Mouse (Mus musculus) testis, postnatal 10 days (tissue): ENCODE results near the gene Klk1b24.
"Not testable (repeated sequence)": the region's sequence is repeated elsewhere in the genome, so short reads cannot be mapped to it uniquely, and the experiment has no call there.

ENCODE experiments used
- DNase-seq: peaks from one replicate; pipeline ENCODE4 v3.0.0; 2021; ENCODE audit warnings: low spot score

Klk1b24 gene

DNA sequence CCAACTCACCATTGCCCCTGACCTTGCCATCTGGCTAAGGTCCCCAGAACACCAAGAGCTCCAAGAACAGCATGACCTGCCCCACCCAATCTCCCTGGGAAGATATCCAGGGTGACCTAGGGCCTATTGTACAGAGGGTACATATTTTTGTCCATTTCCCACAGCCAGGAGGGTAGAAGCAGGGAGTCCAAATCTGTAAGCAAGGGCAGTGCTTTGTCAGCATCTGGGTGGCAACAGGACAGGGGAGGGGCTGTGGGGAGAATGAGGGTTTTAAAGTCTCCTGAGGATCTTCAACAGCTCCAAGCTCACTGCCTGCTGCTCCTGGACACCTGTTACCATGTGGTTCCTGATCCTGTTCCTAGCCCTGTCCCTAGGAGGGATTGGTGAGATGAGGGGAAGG, at the start of gene Klk1b24:
Gene Klk1b24, plus strand, starts transcription at position 301 of the 400 bp plus-strand sequence.
- DNase-seq: peak; percentile 5

DNA sequence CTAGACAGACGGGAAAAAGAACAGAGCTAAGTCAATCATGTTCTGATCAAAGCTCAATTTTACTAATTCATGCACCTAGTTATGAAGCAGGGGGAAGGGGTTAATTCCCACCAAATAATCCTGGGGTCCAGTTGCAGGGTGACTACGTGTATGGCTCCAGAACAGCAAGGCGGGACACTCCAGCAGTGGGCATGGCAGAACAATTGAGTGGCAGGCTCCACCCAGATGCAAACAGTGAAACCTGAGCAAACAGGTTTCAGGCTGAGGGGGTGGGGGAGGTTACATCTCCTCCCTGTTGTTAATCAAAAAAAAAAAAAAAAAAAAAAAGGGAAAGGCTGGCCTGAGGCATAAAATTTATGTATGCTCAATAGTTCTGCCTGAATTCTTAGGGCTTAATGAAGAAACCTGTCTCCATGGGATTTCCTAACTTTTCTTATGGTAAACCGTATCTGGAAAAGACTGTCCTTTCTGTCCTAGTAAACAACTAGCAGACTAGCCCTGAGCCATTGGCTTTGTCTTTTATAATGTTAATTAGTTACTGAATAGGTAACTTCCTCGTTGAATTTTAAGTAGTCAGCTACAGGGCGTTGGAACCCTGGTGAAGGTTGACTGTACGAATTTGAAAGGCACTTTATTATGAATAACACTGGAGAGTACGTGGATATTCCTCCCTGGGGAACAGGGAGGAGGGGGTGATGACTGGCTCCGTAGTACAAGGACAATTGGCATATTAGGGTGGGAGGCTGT, 8.6 kb upstream of the Klk1b24 start:
- no peak for DNase-seq

DNA sequence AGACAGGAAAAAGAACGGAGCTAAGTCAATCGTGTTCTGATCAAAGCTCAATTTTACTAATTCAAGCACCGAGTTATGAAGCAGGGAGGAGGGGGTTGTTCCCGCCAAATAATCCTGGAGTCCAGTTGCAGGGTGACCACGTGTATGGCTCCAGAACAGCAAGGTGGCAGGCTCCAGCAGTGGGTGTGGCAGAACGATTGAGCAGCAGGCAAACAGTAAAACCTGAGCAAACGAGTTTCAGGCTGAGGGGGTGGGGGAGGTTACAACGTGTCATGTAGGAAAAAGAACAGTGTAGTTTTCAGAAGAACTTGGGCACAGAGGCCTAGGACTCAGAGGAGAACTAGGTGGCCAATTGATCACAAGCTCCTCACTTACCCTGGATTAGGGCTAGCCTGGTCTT, 1.5 kb upstream of the Klk1b24 start:
- not testable (repeated sequence) for DNase-seq

DNA sequence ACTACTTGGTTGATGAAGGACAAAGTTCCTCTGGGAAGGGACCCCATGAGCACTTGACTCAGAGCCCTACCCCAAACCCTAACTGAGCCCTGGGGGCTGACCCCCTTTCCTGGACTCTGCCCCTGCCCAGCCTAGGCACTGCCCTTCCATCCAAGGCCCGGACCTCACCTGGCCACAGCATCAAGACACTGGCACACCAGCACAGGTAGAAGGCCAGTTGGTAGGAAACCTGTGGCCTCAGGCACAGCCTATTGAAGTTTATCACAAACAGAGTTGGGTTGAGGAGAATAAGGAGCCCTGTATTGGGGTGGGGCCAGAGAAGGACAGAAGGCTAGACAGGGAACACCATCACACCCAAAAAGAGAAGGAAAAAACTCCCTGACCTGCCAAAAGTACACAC, 5.4 kb downstream of the Klk1b24 start:
- not testable (repeated sequence) for DNase-seq

DNA sequence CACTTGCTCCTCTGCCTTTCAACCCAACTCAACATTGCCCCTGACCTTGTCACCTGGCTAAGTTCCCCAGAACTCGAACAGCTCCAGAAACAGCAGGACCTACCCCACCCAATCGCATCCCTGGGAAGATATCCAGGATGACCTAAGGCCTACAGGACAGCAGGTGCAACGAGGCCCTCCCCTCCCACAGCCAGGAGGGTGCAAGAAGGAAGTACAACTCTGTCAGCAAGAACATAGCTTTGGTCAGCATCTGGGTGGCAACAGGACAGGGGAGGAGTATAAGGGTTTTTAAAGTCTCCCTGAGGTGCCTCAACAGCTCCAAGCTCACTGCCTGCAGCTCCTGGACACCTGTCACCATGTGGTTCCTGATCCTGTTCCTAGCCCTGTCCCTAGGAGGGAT, 9.9 kb downstream of the Klk1b24 start, which contains the start of gene Klk1b3:
Gene Klk1b3, plus strand, starts transcription at position 301 of the 400 bp plus-strand sequence.
- no peak for DNase-seq

DNA sequence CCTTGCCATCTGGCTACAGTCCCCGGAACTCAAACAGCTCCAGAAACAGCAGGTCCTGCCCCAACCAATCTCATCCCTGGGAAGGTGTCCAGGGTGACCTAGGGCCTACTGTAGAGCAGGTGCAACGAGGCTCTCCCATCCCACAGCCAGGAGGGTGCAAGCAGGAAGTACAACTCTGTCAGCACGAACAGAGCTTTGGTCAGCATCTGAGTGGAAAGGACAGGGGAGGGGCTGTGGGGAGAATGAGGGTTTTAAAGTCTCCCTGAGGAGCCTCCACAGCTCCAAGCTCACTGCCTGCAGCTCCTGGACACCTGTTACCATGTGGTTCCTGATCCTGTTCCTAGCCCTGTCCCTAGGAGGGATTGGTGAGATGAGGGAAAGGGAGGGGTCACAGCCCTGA, 19.1 kb downstream of the Klk1b24 start, which contains the start of gene Klk1b4:
Gene Klk1b4, plus strand, starts transcription at position 301 of the 400 bp plus-strand sequence.
- DNase-seq: not testable (repeated sequence)

DNA sequence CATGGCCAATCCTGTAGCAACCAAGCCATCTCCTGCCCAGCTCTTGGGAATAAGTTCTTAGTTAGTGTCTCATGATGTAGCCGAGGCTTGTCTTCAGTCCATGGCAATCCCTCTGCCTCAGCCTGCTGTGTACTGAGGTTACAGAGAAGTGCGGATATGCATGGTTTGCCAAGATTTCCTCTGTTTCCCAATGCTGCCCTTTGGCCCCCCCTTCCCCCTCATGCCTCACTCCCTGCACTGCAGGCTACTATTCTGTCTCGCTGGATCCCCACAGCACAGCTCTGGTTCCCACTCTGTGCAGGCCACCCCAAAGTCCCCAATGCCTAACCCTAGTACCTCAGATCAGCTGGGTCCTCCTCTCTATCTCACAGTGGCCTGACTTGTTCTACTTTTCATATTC, 20.3 kb downstream of the Klk1b24 start:
- no peak for DNase-seq

DNA sequence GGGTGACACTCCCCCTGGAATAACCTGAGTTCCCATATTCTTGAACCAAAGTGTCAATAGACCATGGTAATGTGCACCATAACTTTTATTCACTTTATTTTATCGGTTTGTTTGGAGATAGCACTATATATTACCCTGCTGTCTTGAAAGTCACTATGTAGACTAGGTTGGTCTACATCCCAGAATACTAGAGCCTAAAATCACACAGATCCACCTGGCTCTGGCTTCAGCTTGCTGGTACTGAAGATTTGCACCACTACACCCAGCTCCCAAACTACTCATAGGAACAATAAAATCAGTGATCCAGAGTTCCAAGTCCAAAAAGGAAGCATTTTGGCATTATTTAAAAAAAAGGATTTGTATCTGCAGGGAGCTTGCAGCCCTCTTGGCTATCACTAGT, 27.6 kb downstream of the Klk1b24 start, which contains the start of gene Klk1b5:
Gene Klk1b5, plus strand, starts transcription at position 301 of the 400 bp plus-strand sequence.
- no peak for DNase-seq

DNA sequence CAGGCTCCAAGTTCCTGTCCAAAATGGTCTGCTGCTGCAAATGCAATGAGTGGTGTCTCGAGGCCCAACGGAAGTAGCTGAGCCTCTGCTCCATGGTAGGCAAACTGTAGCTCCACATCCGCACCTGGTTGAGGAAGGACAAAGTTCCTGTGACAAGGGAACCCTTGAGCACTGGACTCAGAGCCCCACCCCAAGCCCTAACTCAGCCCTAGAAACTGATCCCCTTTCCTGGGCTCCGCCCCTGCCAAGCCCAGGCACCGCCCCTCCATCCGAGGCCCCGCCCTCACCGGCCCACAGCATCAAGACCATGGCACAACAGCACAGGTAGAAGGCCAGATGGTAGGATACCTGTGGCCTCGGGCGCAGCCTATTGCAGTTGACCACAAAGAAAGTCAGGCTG, 33.6 kb downstream of the Klk1b24 start:
- not testable (repeated sequence) for DNase-seq

DNA sequence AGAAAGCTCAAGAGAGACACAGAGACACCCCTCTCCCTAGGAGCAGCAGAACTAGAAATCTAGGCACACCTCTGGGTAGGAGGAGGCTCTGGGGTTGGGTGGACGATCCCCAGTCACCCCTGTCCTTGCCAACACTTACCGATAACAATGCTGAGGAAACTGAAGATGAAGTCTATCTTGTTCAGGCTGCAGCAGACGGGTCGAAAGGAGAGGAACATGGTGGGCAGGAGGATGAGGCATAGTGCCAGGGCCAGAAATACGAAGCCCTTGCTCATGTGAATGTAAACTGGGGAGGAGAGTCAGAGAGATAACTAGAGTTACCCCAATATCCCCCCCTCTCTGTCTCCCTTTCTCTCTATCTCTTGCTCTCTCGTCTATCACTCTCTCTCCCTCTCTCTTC, 34.3 kb downstream of the Klk1b24 start:
- not testable (repeated sequence) for DNase-seq

DNA sequence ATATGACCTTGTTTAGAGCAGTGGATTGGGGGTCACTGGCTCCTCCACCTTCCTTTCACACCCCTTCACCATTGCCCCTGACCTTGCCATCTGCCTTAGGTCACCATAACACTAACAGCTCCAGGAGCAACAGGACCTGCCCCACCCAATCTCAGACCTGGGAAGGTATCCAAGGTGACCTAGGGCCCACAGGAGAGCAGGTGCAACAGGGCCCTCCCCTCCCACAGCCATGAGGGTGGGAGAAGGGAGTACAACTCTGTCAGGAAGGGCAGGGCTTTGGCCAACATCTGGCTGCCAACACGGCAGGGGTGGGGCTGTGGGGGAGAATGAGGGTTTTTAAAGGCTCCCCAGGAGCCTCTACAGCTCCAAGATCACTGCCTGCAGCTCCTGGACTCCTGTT, 37.0 kb downstream of the Klk1b24 start, which contains the start of gene Klk1:
Gene Klk1, plus strand, starts transcription at position 285 of the 400 bp plus-strand sequence.
- no peak for DNase-seq

DNA sequence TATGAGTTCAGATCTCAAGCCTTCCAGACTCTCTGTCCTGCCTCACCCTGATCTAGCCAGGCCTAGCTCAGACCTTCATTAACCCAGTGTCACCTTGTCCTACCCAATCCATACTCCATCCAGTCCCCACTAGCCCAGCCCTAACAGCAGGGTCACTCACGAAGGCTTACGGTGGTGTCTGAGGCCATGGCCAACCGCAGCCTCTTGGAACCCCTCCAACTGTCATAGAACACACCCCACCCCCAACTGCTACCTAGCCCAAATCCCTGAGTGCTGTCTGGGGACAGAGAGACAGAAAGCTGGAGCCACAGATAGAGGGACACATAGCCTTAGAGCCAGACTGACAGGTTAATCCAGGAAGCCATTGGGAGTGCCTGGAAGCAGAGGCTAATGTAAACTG, 47.9 kb downstream of the Klk1b24 start, which contains the start of gene Gm36864:
Gene Gm36864, plus strand, starts transcription at position 269 of the 400 bp plus-strand sequence.
- no peak for DNase-seq

DNA sequence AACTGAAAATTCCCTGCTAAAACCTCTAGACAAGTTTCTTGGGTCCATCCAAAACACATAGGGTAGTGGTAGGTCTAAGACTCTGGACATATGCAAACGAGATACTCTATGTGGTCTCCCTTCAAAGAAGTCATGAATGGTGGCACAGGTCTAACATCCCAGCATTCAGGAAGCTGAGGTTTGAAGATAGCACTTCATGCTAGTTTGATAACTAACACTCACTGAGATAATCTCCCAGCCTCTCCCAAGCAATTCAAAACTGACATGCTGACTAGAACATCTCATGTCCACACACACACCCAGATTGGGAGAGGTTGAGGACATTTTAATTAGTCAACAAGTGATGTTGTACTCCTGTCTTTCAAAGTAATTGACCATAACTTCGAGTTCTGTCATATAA, 51.9 kb downstream of the Klk1b24 start:
- no peak for DNase-seq

DNA sequence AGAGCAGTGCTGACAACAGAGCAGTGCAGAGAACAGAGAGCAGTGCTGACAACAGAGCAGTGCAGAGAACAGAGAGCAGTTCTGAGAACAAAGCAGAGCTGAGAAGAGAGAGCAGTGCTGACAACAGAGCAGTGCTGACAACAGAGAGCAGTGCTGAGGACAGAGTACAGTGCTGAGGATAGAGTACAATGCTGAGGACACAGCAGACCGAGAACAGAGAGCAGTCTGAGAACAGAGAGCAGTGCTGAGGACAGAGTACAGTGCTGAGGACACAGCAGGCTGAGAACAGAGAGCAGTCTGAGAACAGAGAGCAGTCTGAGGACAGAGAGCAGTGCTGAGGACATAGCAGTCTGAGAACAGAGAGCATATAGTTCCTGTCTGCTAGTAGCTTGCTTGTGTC, 52.7 kb downstream of the Klk1b24 start:
- DNase-seq: no peak

DNA sequence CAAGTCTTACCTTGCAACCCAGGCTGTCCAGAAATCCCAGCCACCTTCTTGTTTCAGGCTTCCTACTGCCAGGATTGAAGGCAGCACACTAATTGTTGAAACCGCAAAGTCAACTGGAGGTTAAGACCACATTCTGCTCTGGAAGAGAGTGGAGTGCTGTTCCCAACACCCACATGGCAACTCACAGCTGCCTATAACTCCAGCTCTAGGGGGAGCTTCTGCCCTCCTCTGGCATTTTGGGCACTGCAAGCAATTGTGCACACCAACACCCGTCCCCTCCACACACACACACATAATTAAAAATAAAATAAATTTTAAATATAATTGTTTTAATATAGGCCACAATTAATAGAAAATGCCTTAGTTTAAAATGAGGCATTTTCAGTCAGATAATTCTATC, 53.1 kb downstream of the Klk1b24 start:
- DNase-seq: no peak
